Mouse (Mus musculus) megakaryocyte, embryonic 14.5 days (primary cell): Measurements from ENCODE around the gene Ptprb.

Experiments used
- FLI1 ChIP-seq: IDR thresholded peaks from 2 replicates; pipeline ENCODE4 v1.6.1; 2012; ENCODE audit warnings: low read length, inconsistent platforms, mixed read lengths
- GATA1 ChIP-seq: IDR thresholded peaks from 3 replicates; pipeline ENCODE4 v1.6.1; 2012; ENCODE audit warnings: mixed read lengths, low read length, inconsistent platforms, borderline replicate concordance

- no peak for TF ChIP-seq GATA1
- no peak for TF ChIP-seq FLI1
Observed at GRCm38 (mm10) chr10:116252668-116253067, 22.7 kb upstream of the Ptprb start.
